In the genomic region with DNA sequence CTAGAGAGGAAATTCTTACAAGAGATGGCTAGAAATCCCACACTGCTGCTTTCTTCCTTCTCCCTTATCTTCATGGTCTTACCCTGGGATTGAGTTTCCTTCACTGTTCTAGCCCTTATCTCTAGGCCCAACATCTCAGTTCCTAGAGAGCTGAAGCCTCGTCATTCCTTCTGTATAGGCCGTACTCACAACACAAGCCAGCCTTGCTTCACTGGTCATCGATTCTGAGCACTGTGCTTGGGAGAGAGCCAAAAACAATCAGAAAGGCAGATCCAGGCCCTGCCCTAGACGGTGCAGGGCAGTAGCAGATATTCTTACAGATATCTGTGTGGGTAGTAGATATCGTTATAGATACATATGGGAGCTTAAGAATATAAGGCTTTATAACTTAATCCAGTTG, we compare ENCODE assay signal across 21 mouse cellular contexts. TPM values are rescaled to one million over a fixed set of nuclear protein-coding genes. Genes with fewer than 3 reads are reported as not detected.
DNase-seq lines count a peak whose midpoint lies in the region; ATAC-seq and TF ChIP-seq lines count a peak whose summit lies in the region.
"Not testable (repeated sequence)": the region's sequence is repeated elsewhere in the genome, so short reads cannot be mapped to it uniquely, and the experiment has no call there.
"Had no signal": no experiment of that assay in that cellular context is flagged by ENCODE, and none has a peak within 500 bp of the region (broad histone marks: within the 10 kb centered on the region; RNA-seq: fewer than 3 reads in every experiment).

No protein-coding gene starts in this region.

- H3K4me3 ChIP-seq in intestine, embryonic 16.5 days (ENCODE audit: low read length); kidney, postnatal 0 days (replicated peaks; ENCODE audit: low read depth, low read length); liver, embryonic 14.5 days (ENCODE audit: insufficient read depth in 1 of 2, low read depth in 2 of 2, low read length in 2 of 2); lung, embryonic 15.5 days; stomach, embryonic 15.5 days (replicated peaks): not testable (repeated sequence)

- H3K27ac ChIP-seq in intestine, embryonic 16.5 days (ENCODE audit: low read length); kidney, postnatal 0 days; liver, embryonic 14.5 days; lung, embryonic 15.5 days; stomach, embryonic 15.5 days: not testable (repeated sequence)

- not testable (repeated sequence) for TF ChIP-seq CTCF in kidney, postnatal 0 days (IDR thresholded peaks at IDR 0.05; ENCODE audit: low read depth); liver, embryonic 14.5 days (IDR thresholded peaks at IDR 0.05; ENCODE audit: low read depth)

- DNase-seq in kidney, postnatal 0 days (ENCODE audit: low spot score); liver, embryonic 14.5 days (ENCODE audit: low read depth in 3 of 3, low spot score in 3 of 3): not testable (repeated sequence)

- H3K9me3 ChIP-seq in intestine, embryonic 16.5 days (ENCODE audit: control insufficient read depth, low read length); kidney, postnatal 0 days (replicated peaks; ENCODE audit: low read length); liver, embryonic 14.5 days (ENCODE audit: control insufficient read depth, low read length); lung, embryonic 15.5 days; stomach, embryonic 15.5 days: not testable (repeated sequence)

- H3K4me1 ChIP-seq in intestine, embryonic 16.5 days (ENCODE audit: control insufficient read depth, insufficient read depth, low read length); kidney, postnatal 0 days (replicated peaks; ENCODE audit: insufficient read depth, low read length); liver, embryonic 14.5 days (replicated peaks; ENCODE audit: control insufficient read depth in 2 of 2, insufficient read depth in 2 of 2, low read length in 1 of 2); lung, embryonic 15.5 days; stomach, embryonic 15.5 days: not testable (repeated sequence)

- 75% methylated on average over 3 of the region's 5 CpGs for whole genome bisulfite sequencing in intestine, embryonic 16.5 days
- WGBS in kidney, postnatal 0 days = 36% methylated on average over 3 of the region's 5 CpGs
- 31% methylated on average over 3 of the region's 5 CpGs for WGBS in liver, embryonic 14.5 days (ENCODE audit: insufficient replicate concordance)
- 67% methylated on average over 4 of the region's 5 CpGs for WGBS in lung, embryonic 15.5 days
- 68% methylated on average over 4 of the region's 5 CpGs for WGBS in stomach, embryonic 15.5 days

- H3K4me2 ChIP-seq in intestine, embryonic 16.5 days (ENCODE audit: low read depth, low read length); kidney, postnatal 0 days (ENCODE audit: low read length); liver, embryonic 14.5 days (ENCODE audit: low read depth); lung, embryonic 15.5 days; stomach, embryonic 15.5 days: not testable (repeated sequence)

- H3K27me3 ChIP-seq in intestine, embryonic 16.5 days (replicated peaks; ENCODE audit: control insufficient read depth, insufficient read depth, low read length); kidney, postnatal 0 days (ENCODE audit: insufficient read depth, low read length); liver, embryonic 14.5 days (ENCODE audit: control insufficient read depth, insufficient read depth, low read length); lung, embryonic 15.5 days; stomach, embryonic 15.5 days (replicated peaks): not testable (repeated sequence)

- TF ChIP-seq EP300 in liver, embryonic 14.5 days (IDR thresholded peaks at IDR 0.05; ENCODE audit: low read depth) = not testable (repeated sequence)

- peak; percentile 47 for ATAC-seq in erythroid progenitor cell, adult 5-6 weeks (replicated peaks; ENCODE audit: low FRiP score, poor library complexity, severe bottlenecking)
- peak; percentile 33; the same call in 1 of the 2 replicates for ATAC-seq in intestine, embryonic 16.5 days
- ATAC-seq in kidney, postnatal 0 days (replicated peaks; ENCODE audit: low FRiP score, low read depth) = peak; percentile 49; the same call in 1 of the 2 replicates
- peak; percentile 60 for ATAC-seq in liver, embryonic 14.5 days (ENCODE audit: insufficient read depth)
- ATAC-seq in lung, embryonic 15.5 days (ENCODE audit: borderline replicate concordance, extremely low read depth, low FRiP score, low TSS enrichment) = peak; percentile 31; the same call in 1 of the 2 replicates
- ATAC-seq in stomach, embryonic 15.5 days (ENCODE audit: insufficient read depth, low FRiP score, low read depth) = peak; percentile 50; the same call in 1 of the 2 replicates

- H3K9ac ChIP-seq in intestine, embryonic 16.5 days (ENCODE audit: low read depth, low read length); kidney, postnatal 0 days (ENCODE audit: low read depth, low read length); liver, embryonic 14.5 days (replicated peaks); lung, embryonic 15.5 days; stomach, embryonic 15.5 days: not testable (repeated sequence)

- H3K36me3 ChIP-seq in intestine, embryonic 16.5 days (ENCODE audit: control insufficient read depth, insufficient read depth, low read length); kidney, postnatal 0 days (ENCODE audit: insufficient read depth, low read length); liver, embryonic 14.5 days (replicated peaks; ENCODE audit: control insufficient read depth, insufficient read depth, low read depth); lung, embryonic 15.5 days; stomach, embryonic 15.5 days: not testable (repeated sequence)

RNA-seq across cellular contexts. Expression of a gene that starts 1.1 kb away (rescaled TPM):
- total RNA-seq in erythroid progenitor cell, adult 5-6 weeks (2015; ENCODE audit: low replicate concordance) = not detected in 2 replicates
- not detected in 2 replicates for total RNA-seq in erythroid progenitor cell, adult 5-6 weeks (2017; ENCODE audit: low replicate concordance)
- 0.16 TPM in 1 of 2 replicates, not detected in the other for polyA plus RNA-seq in intestine, embryonic 16.5 days (2015; fragmentation: Nextera tagmentation; extraction: Ambion mirVana)
- polyA plus RNA-seq in kidney, postnatal 0 days (2015; fragmentation: Nextera tagmentation; extraction: Ambion mirVana) = 0.92 and 1.1 TPM in 2 replicates
- 1.2 and 1.5 TPM in 2 replicates for polyA plus RNA-seq in liver, embryonic 14.5 days (2012; rRNA removed)
- 1.2 and 1.3 TPM in 2 replicates for polyA plus RNA-seq in liver, embryonic 14.5 days (2014; fragmentation: Nextera tagmentation; extraction: Ambion mirVana)
- polyA plus RNA-seq in lung, embryonic 15.5 days (2015; fragmentation: Nextera tagmentation; extraction: Ambion mirVana) = not detected in 2 replicates
- polyA plus RNA-seq in stomach, embryonic 15.5 days (2015; fragmentation: Nextera tagmentation; extraction: Ambion mirVana) = 0.33 TPM in 1 of 2 replicates, not detected in the other
- total RNA-seq: adrenal gland, adult 8-10 months; adrenal gland, postnatal 36 days; forebrain, postnatal 0 days; gastrocnemius, postnatal 14 days; heart, adult 2 months; heart, postnatal 25 days had no signal
- polyA plus RNA-seq: cerebellum, adult 2 months; embryonic facial prominence, embryonic 11.5 days; embryonic facial prominence, embryonic 15.5 days; forebrain, embryonic 12.5 days; forebrain, postnatal 0 days; gonadal fat pad, adult 2 months; heart, adult 2 months; heart, embryonic 16.5 days; hindbrain, embryonic 15.5 days had no signal

RNA-seq across cellular contexts. Expression of a gene that starts 4.5 kb away (rescaled TPM):
- total RNA-seq in erythroid progenitor cell, adult 5-6 weeks (2015; ENCODE audit: low replicate concordance) = not detected in 2 replicates
- 5.4 TPM in 1 of 2 replicates, not detected in the other for total RNA-seq in erythroid progenitor cell, adult 5-6 weeks (2017; ENCODE audit: low replicate concordance)
- polyA plus RNA-seq in intestine, embryonic 16.5 days (2015; fragmentation: Nextera tagmentation; extraction: Ambion mirVana) = 0.23 TPM in 1 of 2 replicates, not detected in the other
- polyA plus RNA-seq in kidney, postnatal 0 days (2015; fragmentation: Nextera tagmentation; extraction: Ambion mirVana) = 0.29 and 0.32 TPM in 2 replicates
- polyA plus RNA-seq in liver, embryonic 14.5 days (2012; rRNA removed) = 0.88 and 1.1 TPM in 2 replicates
- 0.71 and 0.76 TPM in 2 replicates for polyA plus RNA-seq in liver, embryonic 14.5 days (2014; fragmentation: Nextera tagmentation; extraction: Ambion mirVana)
- polyA plus RNA-seq in lung, embryonic 15.5 days (2015; fragmentation: Nextera tagmentation; extraction: Ambion mirVana) = not detected in 2 replicates
- 0.19 and 0.21 TPM in 2 replicates for polyA plus RNA-seq in stomach, embryonic 15.5 days (2015; fragmentation: Nextera tagmentation; extraction: Ambion mirVana)
- total RNA-seq: adrenal gland, adult 8-10 months; adrenal gland, postnatal 36 days; forebrain, postnatal 0 days; heart, adult 2 months; heart, postnatal 25 days had no signal
- polyA plus RNA-seq: cerebellum, adult 2 months; embryonic facial prominence, embryonic 11.5 days; embryonic facial prominence, embryonic 15.5 days; forebrain, embryonic 12.5 days; forebrain, postnatal 0 days; heart, adult 2 months; heart, embryonic 16.5 days; hindbrain, embryonic 11.5 days; hindbrain, embryonic 15.5 days had no signal

RNA-seq across cellular contexts. Expression of a gene that starts 7.2 kb away (rescaled TPM):
- not detected in 2 replicates for total RNA-seq in erythroid progenitor cell, adult 5-6 weeks (2015; ENCODE audit: low replicate concordance)
- not detected in 2 replicates for total RNA-seq in erythroid progenitor cell, adult 5-6 weeks (2017; ENCODE audit: low replicate concordance)
- polyA plus RNA-seq in intestine, embryonic 16.5 days (2015; fragmentation: Nextera tagmentation; extraction: Ambion mirVana) = not detected in 2 replicates
- 0.28 and 0.41 TPM in 2 replicates for polyA plus RNA-seq in kidney, postnatal 0 days (2015; fragmentation: Nextera tagmentation; extraction: Ambion mirVana)
- polyA plus RNA-seq in liver, embryonic 14.5 days (2012; rRNA removed) = 0.42 and 0.52 TPM in 2 replicates
- 0.46 TPM in 1 of 2 replicates, not detected in the other for polyA plus RNA-seq in liver, embryonic 14.5 days (2014; fragmentation: Nextera tagmentation; extraction: Ambion mirVana)
- polyA plus RNA-seq in lung, embryonic 15.5 days (2015; fragmentation: Nextera tagmentation; extraction: Ambion mirVana) = not detected in 2 replicates
- not detected in 2 replicates for polyA plus RNA-seq in stomach, embryonic 15.5 days (2015; fragmentation: Nextera tagmentation; extraction: Ambion mirVana)
- total RNA-seq: adrenal gland, adult 8-10 months; adrenal gland, postnatal 36 days; forebrain, postnatal 0 days; gastrocnemius, postnatal 14 days; heart, adult 2 months; heart, postnatal 25 days had no signal
- polyA plus RNA-seq: cerebellum, adult 2 months; embryonic facial prominence, embryonic 11.5 days; embryonic facial prominence, embryonic 15.5 days; forebrain, embryonic 12.5 days; forebrain, postnatal 0 days; heart, adult 2 months; heart, embryonic 16.5 days; hindbrain, embryonic 15.5 days had no signal

RNA-seq across cellular contexts. Expression of a gene that starts 10.6 kb away (rescaled TPM):
- 5.0 TPM in 1 of 2 replicates, not detected in the other for total RNA-seq in erythroid progenitor cell, adult 5-6 weeks (2015; ENCODE audit: low replicate concordance)
- 1.0 TPM in 1 of 2 replicates, not detected in the other for total RNA-seq in erythroid progenitor cell, adult 5-6 weeks (2017; ENCODE audit: low replicate concordance)
- polyA plus RNA-seq in intestine, embryonic 16.5 days (2015; fragmentation: Nextera tagmentation; extraction: Ambion mirVana) = 0.17 TPM in 1 of 2 replicates, not detected in the other
- polyA plus RNA-seq in kidney, postnatal 0 days (2015; fragmentation: Nextera tagmentation; extraction: Ambion mirVana) = 0.61 and 0.80 TPM in 2 replicates
- 0.92 and 1.4 TPM in 2 replicates for polyA plus RNA-seq in liver, embryonic 14.5 days (2012; rRNA removed)
- 0.45 and 1.2 TPM in 2 replicates for polyA plus RNA-seq in liver, embryonic 14.5 days (2014; fragmentation: Nextera tagmentation; extraction: Ambion mirVana)
- 0.09 TPM in 1 of 2 replicates, not detected in the other for polyA plus RNA-seq in lung, embryonic 15.5 days (2015; fragmentation: Nextera tagmentation; extraction: Ambion mirVana)
- polyA plus RNA-seq in stomach, embryonic 15.5 days (2015; fragmentation: Nextera tagmentation; extraction: Ambion mirVana) = 0.19 TPM in 1 of 2 replicates, not detected in the other
- total RNA-seq: adrenal gland, adult 8-10 months; adrenal gland, postnatal 36 days; forebrain, postnatal 0 days; heart, adult 2 months; heart, postnatal 25 days had no signal
- polyA plus RNA-seq: cerebellum, adult 2 months; forebrain, embryonic 12.5 days; forebrain, postnatal 0 days; heart, adult 2 months; heart, embryonic 16.5 days; hindbrain, embryonic 11.5 days; hindbrain, embryonic 15.5 days had no signal

RNA-seq across cellular contexts. Expression of a gene that starts 20.4 kb away (rescaled TPM):
- not detected in 2 replicates for total RNA-seq in erythroid progenitor cell, adult 5-6 weeks (2015; ENCODE audit: low replicate concordance)
- total RNA-seq in erythroid progenitor cell, adult 5-6 weeks (2017; ENCODE audit: low replicate concordance) = 1.5 and 2.2 TPM in 2 replicates
- polyA plus RNA-seq in intestine, embryonic 16.5 days (2015; fragmentation: Nextera tagmentation; extraction: Ambion mirVana) = 0.26 and 0.32 TPM in 2 replicates
- polyA plus RNA-seq in kidney, postnatal 0 days (2015; fragmentation: Nextera tagmentation; extraction: Ambion mirVana) = 0.46 and 0.56 TPM in 2 replicates
- polyA plus RNA-seq in liver, embryonic 14.5 days (2012; rRNA removed) = 2.0 and 2.1 TPM in 2 replicates
- 1.7 and 2.2 TPM in 2 replicates for polyA plus RNA-seq in liver, embryonic 14.5 days (2014; fragmentation: Nextera tagmentation; extraction: Ambion mirVana)
- polyA plus RNA-seq in lung, embryonic 15.5 days (2015; fragmentation: Nextera tagmentation; extraction: Ambion mirVana) = 0.11 TPM in 1 of 2 replicates, not detected in the other
- 0.13 and 0.17 TPM in 2 replicates for polyA plus RNA-seq in stomach, embryonic 15.5 days (2015; fragmentation: Nextera tagmentation; extraction: Ambion mirVana)
- total RNA-seq: adrenal gland, adult 8-10 months; adrenal gland, postnatal 36 days; ES-E14; forebrain, postnatal 0 days had no signal
- polyA plus RNA-seq: cerebellum, adult 2 months; embryonic facial prominence, embryonic 15.5 days; forebrain, postnatal 0 days; hindbrain, embryonic 15.5 days had no signal
